Mouse (Mus musculus): ENCODE results near the gene Cul7. TPM values are rescaled to one million over a fixed set of nuclear protein-coding genes. Genes with fewer than 3 reads are reported as not detected.

The Cul7 gene
- 79.9 and 93.7 TPM in 2 replicates for polyA plus RNA-seq (2012; rRNA removed)

DNA sequence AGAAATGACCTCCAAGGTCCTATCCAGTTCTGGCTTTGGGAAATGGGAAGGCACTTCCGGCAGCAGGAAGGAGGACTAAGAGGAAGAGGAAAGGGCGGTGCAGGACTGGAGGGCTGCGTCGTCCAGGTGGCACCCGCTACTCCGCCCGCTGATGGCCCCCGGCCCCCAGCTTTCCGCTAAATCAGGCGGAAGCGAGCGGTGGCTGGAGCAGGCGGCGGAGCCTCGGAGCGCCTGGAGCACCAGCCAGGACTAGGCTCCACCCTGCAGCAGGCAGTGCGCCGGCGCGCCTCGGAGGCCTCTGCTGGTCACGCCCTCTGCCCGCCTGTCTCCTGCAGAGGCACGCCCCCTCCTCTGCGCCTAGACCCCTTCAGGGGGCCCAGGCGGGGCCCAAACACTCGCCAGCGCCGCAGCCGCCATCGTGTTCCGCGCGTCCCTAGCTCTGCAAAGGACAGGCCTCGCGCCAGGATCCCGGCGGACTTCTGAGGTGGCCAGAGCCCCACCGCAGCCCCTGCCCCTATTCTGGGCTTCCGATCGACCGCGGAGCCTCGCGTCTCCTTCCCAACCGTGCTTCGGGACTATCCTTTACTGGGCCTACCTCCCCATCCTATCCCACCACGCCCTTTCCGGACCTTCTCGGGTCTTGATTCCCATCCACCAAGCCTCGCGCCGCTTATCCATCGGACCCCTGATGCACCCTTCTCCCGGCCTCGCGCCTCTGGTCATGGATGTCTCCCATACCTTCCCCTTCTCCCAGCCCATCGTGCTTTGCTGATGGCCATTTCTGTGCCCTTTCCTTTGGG lies at the start of gene Cul7:
Cul7 (plus strand) TSS at position 106 of the 800 bp plus-strand sequence.

DNA sequence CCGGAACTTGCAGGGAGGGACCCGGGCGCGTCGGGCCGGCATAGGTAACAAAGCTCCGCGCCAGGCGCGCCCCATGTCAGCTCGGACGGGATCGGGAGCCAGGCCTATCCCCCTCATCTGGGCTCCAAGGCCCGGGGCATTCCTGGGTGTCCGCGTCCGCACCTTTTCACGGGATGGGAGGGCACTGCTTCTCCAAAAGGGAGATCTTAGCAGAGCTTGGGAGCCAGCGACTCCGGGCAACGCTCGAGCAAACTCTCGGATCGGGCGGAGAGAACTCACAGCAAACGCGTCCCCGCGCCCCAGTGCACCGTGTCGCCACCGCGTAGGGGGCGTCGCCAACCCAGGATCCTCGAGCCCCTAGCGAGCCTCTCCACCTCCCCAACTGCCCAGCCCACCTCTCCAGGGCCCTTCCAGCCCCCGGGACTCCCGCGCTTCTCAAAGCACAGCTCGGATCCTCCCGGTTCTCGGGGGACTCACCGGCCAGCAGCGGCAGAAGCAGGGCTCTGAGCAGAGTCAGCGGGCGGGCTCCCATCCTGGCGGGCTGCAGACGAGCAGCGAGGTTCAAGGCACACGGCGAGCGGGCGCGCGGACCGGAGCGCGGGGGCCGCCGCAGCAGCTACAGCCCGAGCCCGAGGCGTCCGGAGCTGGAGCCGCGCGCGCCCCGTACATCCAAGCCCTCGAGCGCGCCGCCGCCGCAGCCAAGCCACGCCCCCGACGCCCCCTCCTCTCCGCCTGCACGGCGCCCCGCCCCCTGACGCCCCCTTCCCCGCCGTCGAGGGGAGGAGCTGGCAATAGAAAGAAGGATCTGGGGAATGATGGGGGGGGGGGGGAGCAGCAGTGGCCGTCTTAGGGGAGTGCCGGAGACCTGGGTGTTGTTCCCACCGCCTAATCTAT lies 21.1 kb upstream of the Cul7 start, which contains the start of gene Ptk7:
Ptk7 (minus strand) TSS at position 714 of the 894 bp plus-strand sequence.

DNA sequence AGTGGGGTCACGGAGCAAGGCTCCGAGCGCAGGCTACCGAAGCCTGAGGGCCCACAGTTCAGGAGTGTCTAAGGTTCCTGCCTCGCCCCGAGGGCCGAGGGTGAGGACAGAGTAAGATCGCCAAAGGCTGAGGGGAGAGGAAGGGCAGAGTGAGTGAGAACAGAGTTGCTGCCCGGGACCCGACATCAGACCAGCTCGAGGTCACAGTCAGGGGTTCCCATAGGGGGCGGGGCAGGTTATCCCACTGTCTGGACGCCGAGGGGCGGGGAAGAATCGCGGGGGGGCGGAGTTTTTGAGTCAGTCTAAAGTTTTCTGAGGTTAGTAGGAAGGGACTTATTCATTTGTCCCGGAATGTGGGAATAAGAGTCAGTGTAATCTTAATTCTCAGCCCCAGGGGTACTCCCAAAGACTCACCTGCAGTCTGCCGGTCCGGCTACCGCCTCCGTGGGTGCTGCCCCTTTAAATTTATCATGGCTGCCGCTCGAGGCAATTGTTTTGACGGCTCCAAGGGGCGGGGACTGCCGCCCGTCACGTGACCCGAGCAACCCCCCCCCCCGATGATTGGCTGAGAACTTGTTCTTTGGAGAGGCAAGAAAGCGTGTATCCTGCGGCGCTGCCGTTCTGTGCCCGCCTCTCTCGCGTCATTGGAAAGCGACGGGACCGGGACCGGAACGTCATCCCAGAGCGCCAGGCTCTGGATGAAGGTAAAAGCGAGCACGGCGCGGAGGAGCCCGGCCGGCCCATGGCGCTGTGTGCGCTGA lies 4.4 kb upstream of the Cul7 start, which contains the start of the genes Klc4 and Mrpl2:
Klc4 (minus strand) TSS at position 462 of the 761 bp plus-strand sequence.
Mrpl2 (plus strand) TSS at position 669 of the 761 bp plus-strand sequence.

DNA sequence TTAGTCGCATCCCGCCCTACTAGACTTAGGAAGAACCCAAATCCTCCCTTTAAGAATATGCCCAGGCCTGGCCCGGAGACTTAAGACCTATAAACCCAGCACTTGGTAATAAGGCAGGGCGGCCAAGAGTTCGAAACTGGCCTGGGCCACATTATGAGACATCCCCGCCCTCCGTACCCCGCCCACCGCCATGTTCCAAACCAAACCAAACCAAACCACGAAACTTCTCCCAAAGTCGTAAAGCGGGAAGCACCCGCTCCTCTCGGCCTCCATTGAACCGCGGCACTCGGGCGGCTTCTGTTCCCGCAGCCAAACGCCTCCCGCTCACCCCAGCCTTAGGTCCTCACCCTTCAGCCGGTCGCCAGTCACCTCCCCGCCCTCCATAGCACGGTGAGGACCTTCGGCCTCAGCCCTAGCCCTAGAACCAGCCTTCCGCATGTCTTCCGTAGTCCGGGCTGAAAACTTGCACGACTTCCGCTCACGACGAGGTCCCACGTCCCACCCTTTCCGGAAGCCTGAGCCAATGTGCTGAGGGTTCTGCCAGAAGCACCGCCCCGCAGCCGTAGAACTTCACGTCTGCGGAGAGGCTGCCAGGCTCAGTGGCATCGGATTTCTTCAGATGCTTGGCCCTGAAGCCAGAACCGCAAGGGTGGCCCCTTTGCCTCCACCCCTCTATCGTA lies 23.9 kb downstream of the Cul7 start, which contains the start of gene Rrp36:
Rrp36 (minus strand) TSS at position 503 of the 680 bp plus-strand sequence.

DNA sequence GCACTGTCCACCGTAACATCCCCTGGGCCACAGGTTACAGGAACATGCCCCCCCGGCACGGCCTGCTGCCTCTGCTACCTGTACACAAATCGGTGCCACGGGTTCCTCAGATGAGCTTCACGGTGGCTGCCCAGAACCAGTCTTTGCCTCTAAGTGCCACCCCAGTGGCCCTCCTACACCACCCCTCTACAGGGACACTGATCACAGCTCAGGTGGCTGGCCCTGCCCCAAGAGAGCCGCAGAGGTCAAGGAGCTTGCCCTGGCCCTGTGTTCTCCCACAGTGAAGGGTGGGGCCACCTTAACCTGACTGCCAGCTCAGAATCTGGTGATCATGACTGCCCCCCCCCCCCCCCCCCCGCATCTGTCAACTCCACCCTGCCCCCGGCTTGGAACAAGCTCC lies 28.3 kb downstream of the Cul7 start, which contains the start of gene Mea1:
Mea1 (plus strand) TSS at position 378 of the 400 bp plus-strand sequence.

DNA sequence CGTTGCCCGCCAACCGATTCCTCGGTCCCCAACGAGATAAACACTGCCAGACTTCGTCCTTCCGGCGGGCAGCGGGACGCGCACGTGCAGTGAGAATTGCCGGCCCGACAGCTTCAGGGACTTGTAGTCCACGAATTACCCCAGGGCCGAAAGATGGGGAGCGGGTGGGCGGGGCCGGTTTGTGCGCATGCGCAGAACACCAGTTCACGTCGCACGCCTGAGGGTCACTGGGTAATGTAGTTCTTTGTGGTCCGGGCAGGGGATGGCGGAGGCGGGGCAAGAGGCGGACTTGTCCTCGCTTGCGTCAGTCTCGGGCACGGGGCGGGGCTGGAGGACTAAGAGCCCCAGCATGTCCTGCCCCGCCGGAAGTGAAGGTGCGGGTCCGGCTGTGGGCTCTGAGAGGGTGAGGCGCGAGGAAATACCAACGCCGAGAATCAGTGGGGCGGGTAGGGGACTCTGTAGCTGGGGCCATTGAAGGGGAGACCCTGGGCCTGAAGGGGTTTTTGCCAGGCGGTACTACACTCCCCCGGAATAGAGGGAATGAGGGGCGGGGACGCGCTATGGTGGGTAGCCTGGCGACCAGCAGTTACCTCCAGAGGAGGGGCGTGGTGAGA lies 30.7 kb downstream of the Cul7 start, which contains the start of gene Klhdc3:
Klhdc3 (minus strand) TSS at position 155 of the 614 bp plus-strand sequence.

DNA sequence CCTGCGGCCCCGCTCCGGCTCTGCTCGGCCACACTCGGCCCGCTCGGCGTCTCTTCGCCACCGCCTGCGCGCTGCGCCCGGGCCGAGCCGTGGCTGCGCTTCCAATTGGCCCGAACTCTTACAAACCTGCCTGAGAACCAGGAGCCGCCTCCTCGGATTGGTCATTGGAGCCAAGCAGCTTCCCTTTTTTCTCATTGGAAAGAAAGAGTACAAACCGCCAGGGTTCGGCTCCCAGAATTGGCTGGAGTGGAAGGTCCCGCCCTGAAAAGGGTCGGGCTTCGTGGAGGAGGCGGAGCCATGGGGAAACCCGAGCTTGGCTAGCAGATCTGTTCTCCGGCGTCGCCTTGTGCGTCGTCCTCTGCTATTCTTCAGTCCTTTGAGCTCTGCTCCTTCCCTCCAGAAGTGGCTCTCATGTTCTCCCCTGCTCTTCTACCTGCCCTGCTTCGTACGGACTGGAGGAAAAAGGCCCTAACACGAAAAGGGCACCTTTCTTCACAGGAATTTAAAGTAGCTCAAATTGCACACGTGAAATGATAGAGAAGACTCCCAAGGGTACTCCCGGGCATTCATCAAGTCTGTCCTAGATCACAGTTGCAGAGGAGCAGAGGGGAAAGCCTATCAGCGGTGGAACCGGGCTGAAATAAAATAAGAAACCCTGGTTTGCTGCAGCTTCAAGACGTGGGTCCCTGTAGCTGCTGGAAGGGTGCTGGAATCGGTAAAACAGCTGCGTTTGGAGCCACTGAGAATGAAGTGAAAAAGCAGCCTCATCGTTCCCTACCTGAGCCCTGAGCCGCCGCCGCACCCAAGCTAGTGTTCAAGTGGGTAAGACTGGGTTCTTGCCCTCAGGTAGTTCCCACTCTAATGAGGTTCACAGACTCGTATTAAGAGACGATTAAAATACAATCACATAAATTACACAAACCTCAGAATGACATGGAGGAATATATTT lies 55.0 kb downstream of the Cul7 start, which contains the start of gene Ppp2r5d:
Ppp2r5d (minus strand) TSS at position 225 of the 949 bp plus-strand sequence.

DNA sequence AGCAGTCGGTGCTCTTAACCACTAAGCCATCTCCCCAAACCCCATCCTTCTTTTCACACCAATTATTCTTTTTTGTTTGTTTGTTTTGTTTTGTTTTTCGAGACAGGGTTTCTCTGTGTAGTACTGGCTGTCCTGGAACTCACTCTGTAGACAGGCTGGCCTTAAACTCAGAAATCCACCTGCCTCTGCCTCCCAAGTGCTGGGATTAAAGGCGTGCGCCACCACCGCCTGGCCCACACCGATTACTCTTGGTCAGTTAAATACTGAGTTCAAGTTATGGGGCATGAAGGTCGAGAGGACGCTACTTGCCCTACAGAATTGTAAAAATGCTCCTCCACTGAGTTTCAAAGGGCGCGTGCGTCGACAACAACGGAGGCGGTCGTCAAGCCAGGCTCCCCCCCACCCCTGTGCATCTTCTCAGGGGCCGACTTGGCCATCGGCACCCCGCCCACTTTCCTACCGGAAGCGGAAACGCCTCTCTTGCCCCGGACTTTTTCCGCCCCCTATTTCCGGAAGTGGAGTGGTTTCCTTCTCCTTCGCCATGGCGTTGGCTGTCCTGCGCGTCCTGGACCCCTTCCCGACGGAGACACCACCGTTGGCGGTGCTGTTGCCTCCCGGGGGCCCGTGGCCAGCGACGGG lies 60.9 kb downstream of the Cul7 start, which contains the start of gene Pex6:
Pex6 (plus strand) TSS at position 505 of the 639 bp plus-strand sequence.

Other genes with a start within 250 kb of the Cul7 start
- 7.2 and 8.6 TPM in 2 replicates for gene Crip3, start 221.4 kb upstream of the Cul7 start, polyA plus RNA-seq (2012; rRNA removed)
- gene Slc22a7, start 211.9 kb upstream of the Cul7 start, polyA plus RNA-seq (2012; rRNA removed) = 0.14 and 0.15 TPM in 2 replicates
- 20.1 and 21.0 TPM in 2 replicates for gene Ttbk1, start 162.7 kb upstream of the Cul7 start, polyA plus RNA-seq (2012; rRNA removed)
- 22.5 and 29.6 TPM in 2 replicates for gene Dnph1, start 153.6 kb upstream of the Cul7 start, polyA plus RNA-seq (2012; rRNA removed)
- gene Cul9, start 103.9 kb upstream of the Cul7 start, polyA plus RNA-seq (2012; rRNA removed) = 37.0 and 39.7 TPM in 2 replicates
- 63.0 and 64.7 TPM in 2 replicates for gene Srf, start 94.2 kb upstream of the Cul7 start, polyA plus RNA-seq (2012; rRNA removed)
- 27.6 and 39.1 TPM in 2 replicates for gene Ptk7, start 20.8 kb upstream of the Cul7 start, polyA plus RNA-seq (2012; rRNA removed)
- 35.0 and 37.2 TPM in 2 replicates for gene Klc4, start 4.3 kb upstream of the Cul7 start, polyA plus RNA-seq (2012; rRNA removed)
- 57.1 and 58.5 TPM in 2 replicates for gene Mrpl2, start 4.1 kb upstream of the Cul7 start, polyA plus RNA-seq (2012; rRNA removed)
- 36.2 and 40.8 TPM in 2 replicates for gene Rrp36, start 24.0 kb downstream of the Cul7 start, polyA plus RNA-seq (2012; rRNA removed)
- gene Mea1, start 28.5 kb downstream of the Cul7 start, polyA plus RNA-seq (2012; rRNA removed) = 168 and 171 TPM in 2 replicates
- gene Klhdc3, start 30.6 kb downstream of the Cul7 start, polyA plus RNA-seq (2012; rRNA removed) = 140 and 150 TPM in 2 replicates
- gene Ppp2r5d, start 54.8 kb downstream of the Cul7 start, polyA plus RNA-seq (2012; rRNA removed) = 105 and 111 TPM in 2 replicates
- gene Pex6, start 61.1 kb downstream of the Cul7 start, polyA plus RNA-seq (2012; rRNA removed) = 42.6 and 47.2 TPM in 2 replicates
- 1.8 and 2.8 TPM in 2 replicates for gene Gnmt, start 78.8 kb downstream of the Cul7 start, polyA plus RNA-seq (2012; rRNA removed)
- gene Cnpy3, start 101.9 kb downstream of the Cul7 start, polyA plus RNA-seq (2012; rRNA removed) = 53.5 and 59.9 TPM in 2 replicates
- gene Ptcra, start 113.4 kb downstream of the Cul7 start, polyA plus RNA-seq (2012; rRNA removed) = 0.04 TPM in 1 of 2 replicates, not detected in the other
- 64.8 and 67.4 TPM in 2 replicates for gene 2310039H08Rik, start 122.3 kb downstream of the Cul7 start, polyA plus RNA-seq (2012; rRNA removed)
- 88.2 and 89.8 TPM in 2 replicates for gene Rpl7l1, start 132.3 kb downstream of the Cul7 start, polyA plus RNA-seq (2012; rRNA removed)
- gene Bicral, start 208.1 kb downstream of the Cul7 start, polyA plus RNA-seq (2012; rRNA removed) = 17.7 and 20.6 TPM in 2 replicates
- gene Tbcc, start 240.3 kb downstream of the Cul7 start, polyA plus RNA-seq (2012; rRNA removed) = 34.7 and 37.5 TPM in 2 replicates